Mouse (Mus musculus): ENCODE results near the gene Gpr55.
A peak's percentile ranks its signal among the peaks of the same experiment; 100 is the strongest.
"Not testable (repeated sequence)": the region's sequence is repeated elsewhere in the genome, so short reads cannot be mapped to it uniquely, and the experiment has no call there.

Gpr55 gene

GRCm38 (mm10) chr1:85960873-85961272 is at the start of gene Gpr55:
Gene Gpr55, minus strand, starts transcription at chr1:85961007.
- DNase-seq (ENCODE audit: low spot score in 2 of 2): no peak

- DNase-seq (ENCODE audit: low spot score in 2 of 2): peak; percentile 80 to 88
These were observed 47.0 kb upstream of the Gpr55 start for GRCm38 (mm10) chr1:86007778-86008177.

- DNase-seq (ENCODE audit: low spot score in 2 of 2): no peak
These were observed 45.2 kb upstream of the Gpr55 start for GRCm38 (mm10) chr1:86006040-86006439.

- DNase-seq (ENCODE audit: low spot score in 2 of 2): no peak
These were observed 44.7 kb upstream of the Gpr55 start for GRCm38 (mm10) chr1:86005540-86005939.

- DNase-seq (ENCODE audit: low spot score in 2 of 2): no peak
These were observed 39.2 kb upstream of the Gpr55 start for GRCm38 (mm10) chr1:85999853-86000570.

- no peak for DNase-seq (ENCODE audit: low spot score in 2 of 2)
These were observed 37.2 kb upstream of the Gpr55 start for GRCm38 (mm10) chr1:85998012-85998411.

- no peak for DNase-seq (ENCODE audit: low spot score in 2 of 2)
These were observed 36.4 kb upstream of the Gpr55 start for GRCm38 (mm10) chr1:85997221-85997620.

- DNase-seq (ENCODE audit: low spot score in 2 of 2): no peak
These were observed 32.7 kb upstream of the Gpr55 start for GRCm38 (mm10) chr1:85993541-85993940.

- no peak for DNase-seq (ENCODE audit: low spot score in 2 of 2)
These were observed 31.4 kb upstream of the Gpr55 start for GRCm38 (mm10) chr1:85992175-85992574.

GRCm38 (mm10) chr1:85988882-85989281 is 28.1 kb upstream of the Gpr55 start:
- not testable (repeated sequence) for DNase-seq (ENCODE audit: low spot score in 2 of 2)

GRCm38 (mm10) chr1:85988351-85988750 is 27.5 kb upstream of the Gpr55 start:
- DNase-seq (ENCODE audit: low spot score in 2 of 2): no peak

GRCm38 (mm10) chr1:85985784-85986183 is 25.0 kb upstream of the Gpr55 start:
- no peak for DNase-seq (ENCODE audit: low spot score in 2 of 2)

- no peak for DNase-seq (ENCODE audit: low spot score in 2 of 2)
These were observed 21.0 kb upstream of the Gpr55 start for GRCm38 (mm10) chr1:85981738-85982357.

- no peak for DNase-seq (ENCODE audit: low spot score in 2 of 2)
These were observed 16.9 kb upstream of the Gpr55 start for GRCm38 (mm10) chr1:85977709-85978108.

GRCm38 (mm10) chr1:85973468-85973877 is 12.7 kb upstream of the Gpr55 start:
- no peak for DNase-seq (ENCODE audit: low spot score in 2 of 2)

- no peak for DNase-seq (ENCODE audit: low spot score in 2 of 2)
These were observed 11.5 kb upstream of the Gpr55 start for GRCm38 (mm10) chr1:85972341-85972740.

GRCm38 (mm10) chr1:85971070-85971469 is 10.3 kb upstream of the Gpr55 start:
- DNase-seq (ENCODE audit: low spot score in 2 of 2): no peak

GRCm38 (mm10) chr1:85969519-85969918 is 8.7 kb upstream of the Gpr55 start:
- peak; percentile 37 to 45 for DNase-seq (ENCODE audit: low spot score in 2 of 2)

GRCm38 (mm10) chr1:85969081-85969480 is 8.3 kb upstream of the Gpr55 start:
- DNase-seq (ENCODE audit: low spot score in 2 of 2): no peak

GRCm38 (mm10) chr1:85965856-85966255 is 5.0 kb upstream of the Gpr55 start:
- no peak for DNase-seq (ENCODE audit: low spot score in 2 of 2)

GRCm38 (mm10) chr1:85962081-85962480 is 1.3 kb upstream of the Gpr55 start:
- DNase-seq (ENCODE audit: low spot score in 2 of 2): no peak

- DNase-seq (ENCODE audit: low spot score in 2 of 2): no peak
These were observed 924 bp downstream of the Gpr55 start for GRCm38 (mm10) chr1:85959889-85960276.

- DNase-seq (ENCODE audit: low spot score in 2 of 2): no peak
These were observed 1.5 kb downstream of the Gpr55 start for GRCm38 (mm10) chr1:85959129-85959888.
